Mouse (Mus musculus): Measurements from ENCODE around the gene Chrm5. TPM values are rescaled to one million over a fixed set of nuclear protein-coding genes. Genes with fewer than 3 reads are reported as not detected.

Chrm5 gene
- total RNA-seq, 2 experiments from 2014 or later: not detected

GRCm38 (mm10) chr2:112430403-112430802 lies 50.2 kb downstream of the Chrm5 start:
- no peak for DNase-seq (ENCODE audit: low spot score)

DNA sequence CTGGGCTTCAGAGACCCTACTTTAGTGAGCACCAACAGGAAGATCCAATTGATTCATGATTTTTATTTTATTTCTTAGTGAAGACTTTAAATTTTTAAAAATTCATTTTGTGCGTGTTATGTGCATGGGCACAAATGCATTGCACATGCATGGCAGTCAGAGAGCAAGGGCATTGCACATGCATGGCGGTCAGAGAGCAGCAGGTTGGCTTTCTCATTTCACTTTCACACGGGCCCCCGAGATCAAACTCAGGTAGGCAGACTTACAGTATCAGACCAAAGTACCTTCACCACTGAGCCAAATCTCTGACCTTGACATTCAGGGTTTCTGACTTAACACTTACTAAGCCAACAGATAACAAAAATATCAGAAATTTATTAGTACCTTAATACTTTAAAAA lies 50.9 kb downstream of the Chrm5 start:
- DNase-seq (ENCODE audit: low spot score): no peak

Other genes starting within 250 kb of the Chrm5 start
- 1 to 10 TPM in 1 of 2 experiments, under 1 TPM in 1; 0.82 to 1.1 TPM for gene Lpcat4, start 241.3 kb downstream of the Chrm5 start, total RNA-seq (2021)
- gene Nutm1, start 221.5 kb downstream of the Chrm5 start, total RNA-seq (2021): not detected
- gene Nop10, start 218.8 kb downstream of the Chrm5 start, total RNA-seq (2021): 10 to 100 TPM; 52.3 to 59.1 TPM
- gene Slc12a6, start 214.9 kb downstream of the Chrm5 start, total RNA-seq (2021): 10 to 100 TPM; 26.2 to 26.4 TPM
- gene Gm21985, start 214.5 kb downstream of the Chrm5 start, total RNA-seq (2021): under 1 TPM; 0.24 to 0.80 TPM
- 10 to 100 TPM; 72.7 to 77.9 TPM for gene Emc4, start 112.7 kb downstream of the Chrm5 start, total RNA-seq (2021)
- 1 to 10 TPM; 2.7 to 3.2 TPM for gene Katnbl1, start 101.6 kb downstream of the Chrm5 start, total RNA-seq (2021)
- 10 to 100 TPM; 12.8 to 13.4 TPM for gene Emc7, start 25.8 kb downstream of the Chrm5 start, total RNA-seq (2021)
- gene Aven, start 12.2 kb upstream of the Chrm5 start, total RNA-seq (2021): 10 to 100 TPM; 11.1 to 15.5 TPM